Mouse (Mus musculus) lung, postnatal 0 days (tissue): ENCODE data around the gene Aff1.

Source experiments
- CTCF ChIP-seq: IDR thresholded peaks from 2 replicates; pipeline ENCODE4 v1.5.1; 2016; ENCODE audit warnings: antibody characterized with exemption, mild to moderate bottlenecking
- EP300 ChIP-seq: IDR thresholded peaks from 2 replicates; pipeline ENCODE4 v1.6.1; 2016; ENCODE audit warnings: antibody characterized with exemption, mild to moderate bottlenecking, control low read depth

- TF ChIP-seq CTCF (no peak), EP300 (no peak)
These were observed 22.8 kb downstream of the Aff1 start for GRCm38 (mm10) chr5:103714943-103715342.
